Mouse (Mus musculus) B cell, adult (primary cell): Measurements from ENCODE around the gene Sdhaf2. TPM values are rescaled to one million over a fixed set of nuclear protein-coding genes. Genes with fewer than 3 reads are reported as not detected.

ENCODE experiments used
- total RNA-seq: library from RNA; stranded (reverse); gene quantifications from 4 replicates; pipeline ENCODE4 v1.2.4, GENCODE M21; 2023; ENCODE audit not compliant: inconsistent age

Sdhaf2 gene
- total RNA-seq = 65.2 to 74.0 TPM (median 71.5 TPM) in 4 replicates

GRCm38 (mm10) chr19:10525910-10526309 lies at the start of gene Sdhaf2:
Sdhaf2 (minus strand) TSS chr19:10526142.

DNA sequence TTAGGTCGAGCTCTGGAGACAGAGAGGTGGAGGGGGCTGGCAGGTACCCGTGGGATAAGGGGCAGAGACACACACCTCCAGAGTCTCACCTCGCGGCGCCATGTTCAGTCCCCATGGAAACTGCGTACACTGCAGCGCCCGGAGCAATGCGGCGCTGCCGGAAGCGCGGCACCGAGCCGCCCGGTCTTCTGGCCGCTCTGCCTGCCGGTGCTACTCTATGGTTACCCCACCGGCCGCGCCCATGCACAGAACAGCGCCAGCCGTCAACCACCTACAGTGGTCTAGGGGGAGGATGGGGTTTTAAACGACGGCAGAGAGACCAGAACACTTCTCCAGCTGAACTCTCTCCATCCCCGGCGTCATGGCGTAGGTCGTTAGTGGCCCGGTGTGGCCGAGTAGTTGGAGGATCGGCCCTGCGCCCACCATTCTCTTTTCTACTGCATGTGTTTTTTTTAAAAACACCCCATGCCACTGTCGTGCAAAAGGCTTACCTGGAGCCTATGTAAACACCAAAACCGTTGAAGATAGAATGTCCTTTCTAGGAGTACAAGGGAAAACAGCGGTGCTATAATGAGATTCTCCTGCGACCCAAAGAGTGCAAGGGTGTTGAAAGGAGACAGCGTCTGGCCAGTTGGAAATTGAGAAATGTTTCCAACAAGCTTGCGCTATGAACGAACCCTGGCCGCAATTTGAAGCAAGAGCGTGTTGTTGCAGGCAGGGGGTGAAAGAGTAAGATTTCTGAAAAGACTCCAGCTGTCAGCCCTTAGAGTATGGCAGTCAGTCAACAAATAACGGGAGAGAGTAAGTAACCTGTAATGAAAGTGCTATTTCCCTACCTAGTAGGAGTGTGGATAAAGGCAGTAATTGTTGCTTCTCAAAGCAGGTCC lies 29.9 kb upstream of the Sdhaf2 start, which contains the start of gene Tmem216:
TSS of gene Tmem216 (minus strand) at position 615 of the 887 bp plus-strand sequence.

GRCm38 (mm10) chr19:10525106-10525901 lies 638 bp downstream of the Sdhaf2 start, which contains the start of gene Cpsf7:
Cpsf7 (plus strand) TSS chr19:10525266.

DNA sequence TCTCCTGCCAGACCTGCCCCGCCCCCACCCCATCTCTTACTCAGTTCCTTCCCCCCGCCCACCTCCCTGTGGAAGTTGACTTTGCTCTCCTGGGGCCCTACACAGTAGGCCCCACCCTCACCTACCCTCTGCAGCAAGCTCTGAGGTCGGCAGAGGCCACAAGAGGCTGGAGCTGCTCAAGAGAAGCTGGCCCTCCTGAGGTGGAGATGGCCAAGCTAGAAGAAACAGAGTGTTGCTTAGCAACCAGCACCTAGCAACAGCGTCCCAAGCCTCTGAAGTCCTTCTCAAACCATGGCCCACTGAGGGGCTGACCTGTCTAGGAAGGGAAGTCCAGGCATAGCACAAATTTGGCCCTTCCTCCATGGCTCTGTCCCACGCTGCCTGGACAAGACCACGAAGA lies 43.2 kb downstream of the Sdhaf2 start, which contains the start of gene Ppp1r32:
TSS of gene Ppp1r32 (minus strand) at position 226 of the 400 bp plus-strand sequence.

GRCm38 (mm10) chr19:10456752-10457483 lies 69.0 kb downstream of the Sdhaf2 start, which contains the start of gene Lrrc10b:
Lrrc10b (minus strand) TSS chr19:10457473.

Other genes with a start within 250 kb of the Sdhaf2 start
- gene Dagla, start 221.3 kb downstream of the Sdhaf2 start, total RNA-seq = 0.10 TPM in 1 of 4 replicates, not detected in the others
- not detected in 4 replicates for gene Syt7, start 137.1 kb downstream of the Sdhaf2 start, total RNA-seq
- gene Lrrc10b, start 68.7 kb downstream of the Sdhaf2 start, total RNA-seq = 1.1 to 2.5 TPM (median 1.8 TPM) in 4 replicates
- 4.1 to 7.8 TPM (median 5.2 TPM) in 4 replicates for gene Ppp1r32, start 43.2 kb downstream of the Sdhaf2 start, total RNA-seq
- gene Cpsf7, start 876 bp downstream of the Sdhaf2 start, total RNA-seq = 168 to 172 TPM (median 169 TPM) in 4 replicates
- 8.9 to 11.3 TPM (median 11.0 TPM) in 4 replicates for gene Tmem216, start 30.1 kb upstream of the Sdhaf2 start, total RNA-seq
- gene Cyb561a3, start 51.0 kb upstream of the Sdhaf2 start, total RNA-seq = 216 to 232 TPM (median 223 TPM) in 4 replicates
- 6.8 to 9.3 TPM (median 8.1 TPM) in 4 replicates for gene Tmem138, start 51.2 kb upstream of the Sdhaf2 start, total RNA-seq
- gene Ddb1, start 79.2 kb upstream of the Sdhaf2 start, total RNA-seq = 172 to 182 TPM (median 174 TPM) in 4 replicates
- 4.1 to 5.5 TPM (median 4.8 TPM) in 4 replicates for gene Tkfc, start 79.5 kb upstream of the Sdhaf2 start, total RNA-seq
- gene Vwce, start 108.1 kb upstream of the Sdhaf2 start, total RNA-seq = 0.75 to 2.0 TPM (median 1.2 TPM) in 4 replicates
- gene Pga5, start 151.9 kb upstream of the Sdhaf2 start, total RNA-seq = not detected in 4 replicates
- gene Vps37c, start 162.6 kb upstream of the Sdhaf2 start, total RNA-seq = 20.2 to 24.6 TPM (median 21.2 TPM) in 4 replicates
- gene Cd5, start 212.9 kb upstream of the Sdhaf2 start, total RNA-seq = 0.94 to 2.9 TPM (median 2.1 TPM) in 4 replicates